Mouse (Mus musculus) testis, adult 2 months (tissue): ENCODE results near the gene Tldc1.

Experiments used
- CTCF ChIP-seq: fragments of 200-500 bp; IDR thresholded peaks from 2 replicates; pipeline ENCODE4 v1.5.1; 2012; ENCODE audit warnings: low read depth, mild to moderate bottlenecking, inconsistent platforms, low read length, moderate library complexity; ENCODE audit not compliant: control insufficient read depth, insufficient read depth, insufficient replicate concordance
- POLR2A ChIP-seq: fragments of 200-500 bp; IDR thresholded peaks from 2 replicates; pipeline ENCODE4 v1.6.1; 2012; ENCODE audit warnings: low read depth, mild to moderate bottlenecking, inconsistent platforms, low read length, moderate library complexity; ENCODE audit not compliant: control insufficient read depth

DNA sequence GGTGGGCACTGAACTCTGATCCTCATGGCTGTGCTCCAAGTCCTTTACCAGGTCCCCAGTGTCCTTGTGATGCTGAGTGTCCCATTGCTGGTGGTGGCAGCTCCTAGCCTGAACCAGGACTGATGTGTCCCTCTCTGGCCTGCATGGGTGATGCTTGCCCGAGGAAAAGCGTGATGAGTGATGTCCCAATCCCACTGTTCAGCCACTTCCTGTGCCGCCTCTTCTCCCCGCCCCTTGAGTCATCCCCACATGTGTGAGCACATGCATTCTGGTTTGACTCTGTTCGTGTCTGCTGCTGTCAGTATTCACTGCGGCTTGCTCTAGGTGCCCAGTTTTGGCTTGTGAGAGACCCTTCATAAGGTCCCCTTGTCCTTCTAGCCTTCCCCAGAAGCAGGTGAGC is 66.0 kb downstream of the Tldc1 start:
- TF ChIP-seq CTCF (no peak), POLR2A (no peak)
